Mouse (Mus musculus): ENCODE results near the gene Pcyox1. TPM values are rescaled to one million over a fixed set of nuclear protein-coding genes. Genes with fewer than 3 reads are reported as not detected.
"Not testable (repeated sequence)": the region's sequence is repeated elsewhere in the genome, so short reads cannot be mapped to it uniquely, and the experiment has no call there.

Gene Pcyox1
- total RNA-seq, 2 experiments from 2014 or later = 96.7 to 126 TPM

- DNase-seq (ENCODE audit: extremely low spot score in 1 of 2, low spot score in 1 of 2) = no peak
Measured at GRCm38 (mm10) chr6:86398986-86399385, 2.0 kb upstream of the Pcyox1 start.

- no peak for DNase-seq (ENCODE audit: extremely low spot score in 1 of 2, low spot score in 1 of 2)
Measured at GRCm38 (mm10) chr6:86397257-86397980, 465 bp upstream of the Pcyox1 start.

GRCm38 (mm10) chr6:86395969-86396368 lies 985 bp downstream of the Pcyox1 start:
- DNase-seq (ENCODE audit: extremely low spot score in 1 of 2, low spot score in 1 of 2) = no peak

GRCm38 (mm10) chr6:86395021-86395420 lies 1.9 kb downstream of the Pcyox1 start:
- DNase-seq (ENCODE audit: extremely low spot score in 1 of 2, low spot score in 1 of 2) = no peak

GRCm38 (mm10) chr6:86394078-86394720 lies 2.8 kb downstream of the Pcyox1 start:
- DNase-seq (ENCODE audit: extremely low spot score in 1 of 2, low spot score in 1 of 2) = no peak

- no peak for DNase-seq (ENCODE audit: extremely low spot score in 1 of 2, low spot score in 1 of 2)
Measured at GRCm38 (mm10) chr6:86393187-86393586, 3.8 kb downstream of the Pcyox1 start.

GRCm38 (mm10) chr6:86391326-86391725 lies 5.6 kb downstream of the Pcyox1 start:
- no peak for DNase-seq (ENCODE audit: extremely low spot score in 1 of 2, low spot score in 1 of 2)

GRCm38 (mm10) chr6:86388461-86388860 lies 8.5 kb downstream of the Pcyox1 start:
- no peak for DNase-seq (ENCODE audit: extremely low spot score in 1 of 2, low spot score in 1 of 2)

- DNase-seq (ENCODE audit: extremely low spot score in 1 of 2, low spot score in 1 of 2) = no peak
Measured at GRCm38 (mm10) chr6:86387313-86387712, 9.6 kb downstream of the Pcyox1 start.

- DNase-seq (ENCODE audit: extremely low spot score in 1 of 2, low spot score in 1 of 2) = no peak
Measured at GRCm38 (mm10) chr6:86385362-86386104, 11.4 kb downstream of the Pcyox1 start.

GRCm38 (mm10) chr6:86384692-86385091 lies 12.3 kb downstream of the Pcyox1 start:
- no peak for DNase-seq (ENCODE audit: extremely low spot score in 1 of 2, low spot score in 1 of 2)

- DNase-seq (ENCODE audit: extremely low spot score in 1 of 2, low spot score in 1 of 2) = no peak
Measured at GRCm38 (mm10) chr6:86383370-86383769, 13.6 kb downstream of the Pcyox1 start.

GRCm38 (mm10) chr6:86382551-86382950 lies 14.4 kb downstream of the Pcyox1 start:
- no peak for DNase-seq (ENCODE audit: extremely low spot score in 1 of 2, low spot score in 1 of 2)

- not testable (repeated sequence) for DNase-seq (ENCODE audit: extremely low spot score in 1 of 2, low spot score in 1 of 2)
Measured at GRCm38 (mm10) chr6:86380112-86380511, 16.8 kb downstream of the Pcyox1 start.

- DNase-seq (ENCODE audit: extremely low spot score in 1 of 2, low spot score in 1 of 2) = no peak
Measured at GRCm38 (mm10) chr6:86378341-86378740, 18.6 kb downstream of the Pcyox1 start.

GRCm38 (mm10) chr6:86373556-86373955 lies 23.4 kb downstream of the Pcyox1 start:
- no peak for DNase-seq (ENCODE audit: extremely low spot score in 1 of 2, low spot score in 1 of 2)

GRCm38 (mm10) chr6:86371950-86372516 lies 24.9 kb downstream of the Pcyox1 start:
- no peak for DNase-seq (ENCODE audit: extremely low spot score in 1 of 2, low spot score in 1 of 2)

- DNase-seq (ENCODE audit: extremely low spot score in 1 of 2, low spot score in 1 of 2) = peak; percentile 90
Measured at GRCm38 (mm10) chr6:86371340-86371911, 25.5 kb downstream of the Pcyox1 start.

GRCm38 (mm10) chr6:86370764-86371339 lies 26.1 kb downstream of the Pcyox1 start, which contains the start of gene Snrpg:
Gene Snrpg (plus strand): TSS chr6:86371304.
- no peak for DNase-seq (ENCODE audit: extremely low spot score in 1 of 2, low spot score in 1 of 2)

- DNase-seq (ENCODE audit: extremely low spot score in 1 of 2, low spot score in 1 of 2) = no peak
Measured at GRCm38 (mm10) chr6:86370093-86370713, 26.8 kb downstream of the Pcyox1 start.
